Mouse (Mus musculus): ENCODE data around the gene Rin3.

Gene Rin3

GRCm38 (mm10) chr12:102423625-102424024 lies 140.8 kb downstream of the Rin3 start:
- WGBS = 96% methylated on average over 8 of the region's 8 CpGs

- WGBS = 51% methylated on average over 2 of the region's 2 CpGs
These were observed 141.6 kb downstream of the Rin3 start for GRCm38 (mm10) chr12:102424456-102424855.

- WGBS = 79% methylated on average over 4 of the region's 4 CpGs
These were observed 142.3 kb downstream of the Rin3 start for GRCm38 (mm10) chr12:102425048-102425578.

- 92% methylated on average over 7 of the region's 7 CpGs for WGBS
These were observed 143.4 kb downstream of the Rin3 start for GRCm38 (mm10) chr12:102426285-102426684.

- 84% methylated on average over 5 of the region's 5 CpGs for WGBS
These were observed 146.8 kb downstream of the Rin3 start for GRCm38 (mm10) chr12:102429656-102430055.

- WGBS = 89% methylated on average over 4 of the region's 4 CpGs
These were observed 147.4 kb downstream of the Rin3 start for GRCm38 (mm10) chr12:102430228-102430627.

GRCm38 (mm10) chr12:102432238-102432637 lies 149.4 kb downstream of the Rin3 start:
- WGBS = 66% methylated on average over 12 of the region's 12 CpGs

- 79% methylated on average over 4 of the region's 4 CpGs for WGBS
These were observed 151.3 kb downstream of the Rin3 start for GRCm38 (mm10) chr12:102434107-102434506.

- WGBS = 41% methylated on average over 10 of the region's 10 CpGs
These were observed 154.2 kb downstream of the Rin3 start for GRCm38 (mm10) chr12:102436939-102437526.

- WGBS = 37% methylated on average over 5 of the region's 5 CpGs
These were observed 155.1 kb downstream of the Rin3 start for GRCm38 (mm10) chr12:102437952-102438351.

GRCm38 (mm10) chr12:102438983-102439631 lies 156.3 kb downstream of the Rin3 start:
- 1% methylated on average over 20 of the region's 20 CpGs for WGBS

GRCm38 (mm10) chr12:102439632-102440023 lies 156.8 kb downstream of the Rin3 start, which contains the start of gene Lgmn:
Lgmn (minus strand) TSS chr12:102439813.
- 0% methylated on average over 28 of the region's 28 CpGs for WGBS
